Mouse (Mus musculus) bone marrow, adult 2 months (tissue): ENCODE data around the gene Bdnf. TPM values are rescaled to one million over a fixed set of nuclear protein-coding genes. Genes with fewer than 3 reads are reported as not detected.

Experiments used
- H3K27ac ChIP-seq: fragments of 200-500 bp; 2 replicates; pipeline ENCODE4 v1.5.1; 2012; ENCODE audit warnings: low read depth, mild to moderate bottlenecking, control low read depth, inconsistent platforms, low read length; ENCODE audit not compliant: control insufficient read depth, poor library complexity, insufficient read depth
- H3K4me1 ChIP-seq: fragments of 200-500 bp; 2 replicates; pipeline ENCODE4 v1.6.1; 2011; ENCODE audit warnings: low read length; ENCODE audit not compliant: control insufficient read depth, insufficient read depth
- H3K4me3 ChIP-seq: fragments of 200-500 bp; replicated peaks from 2 replicates; pipeline ENCODE3; 2011; ENCODE audit warnings: mild to moderate bottlenecking, low read depth, low read length, control low read depth; ENCODE audit not compliant: control insufficient read depth
- CTCF ChIP-seq: fragments of 200-500 bp; IDR thresholded peaks from 2 replicates; pipeline ENCODE4 v1.5.1; 2011; ENCODE audit warnings: low read length, control low read depth; ENCODE audit not compliant: control insufficient read depth, insufficient read depth
- POLR2A ChIP-seq: fragments of 200-500 bp; IDR thresholded peaks from 2 replicates; pipeline ENCODE4 v1.6.1; 2011; ENCODE audit warnings: low read depth, mild to moderate bottlenecking, control low read depth, low read length, borderline replicate concordance; ENCODE audit not compliant: control insufficient read depth
- WGBS: fragments of 180-500 bp; shearing (Covaris S2); methylation state at CpG from one replicate; pipeline ENCODE4 v1.1.7; 2018; 5-methylcytosine and 5-hydroxymethylcytosine counted together
- polyA plus RNA-seq: library from polyadenylated mRNA; stranded (reverse); fragments of >200 nt; gene quantifications from 2 replicates; pipeline ENCODE4 v1.2.4, GENCODE M21; 2011; ENCODE audit warnings: low replicate concordance; ENCODE audit not compliant: missing spikeins, insufficient read depth, insufficient read length

The Bdnf gene
- polyA plus RNA-seq, 1 experiment: 0.40 TPM

- TF ChIP-seq CTCF: no peak
- TF ChIP-seq POLR2A: no peak
- WGBS: 12% methylated on average over 8 of the region's 8 CpGs
- H3K27ac ChIP-seq: no peak overlapping the region
- no peak overlapping the region for H3K4me3 ChIP-seq
- H3K4me1 ChIP-seq: no peaks in the 10 kb centered on the region
Observed at GRCm38 (mm10) chr2:109678454-109678853, 4.0 kb downstream of the Bdnf start.

GRCm38 (mm10) chr2:109679446-109679845, 4.9 kb downstream of the Bdnf start:
- H3K4me3 ChIP-seq: no peak overlapping the region
- no peak for TF ChIP-seq CTCF
- TF ChIP-seq POLR2A: no peak
- H3K27ac ChIP-seq: no peak overlapping the region
- no peaks in the 10 kb centered on the region for H3K4me1 ChIP-seq
- 55% methylated on average over 2 of the region's 2 CpGs for WGBS

- H3K4me1 ChIP-seq: no peaks in the 10 kb centered on the region
- no peak overlapping the region for H3K4me3 ChIP-seq
- no peak for TF ChIP-seq POLR2A
- TF ChIP-seq CTCF: no peak
- 64% methylated on average over 1 of the region's 1 CpGs for WGBS
- H3K27ac ChIP-seq: no peak overlapping the region
Observed at GRCm38 (mm10) chr2:109681071-109681470, 6.6 kb downstream of the Bdnf start.

- Histone ChIP-seq H3K27ac (no peak overlapping the region), H3K4me1 (no peaks in the 10 kb centered on the region), H3K4me3 (no peak overlapping the region)
- WGBS: 58% methylated on average over 1 of the region's 1 CpGs
- TF ChIP-seq POLR2A: no peak
- TF ChIP-seq CTCF: no peak
Observed at GRCm38 (mm10) chr2:109688661-109689060, 14.2 kb downstream of the Bdnf start.

- Histone ChIP-seq H3K27ac (no peak overlapping the region), H3K4me1 (no peaks in the 10 kb centered on the region), H3K4me3 (no peak overlapping the region)
- no peak for TF ChIP-seq CTCF
- no peak for TF ChIP-seq POLR2A
- 9% methylated on average over 34 of the region's 34 CpGs for WGBS
Observed at GRCm38 (mm10) chr2:109692266-109693177, 18.0 kb downstream of the Bdnf start.

GRCm38 (mm10) chr2:109693178-109694115, 18.9 kb downstream of the Bdnf start:
- Histone ChIP-seq H3K27ac (no peak overlapping the region; the same call in 1 of the 2 replicates), H3K4me3 (no peak overlapping the region), H3K4me1 (no peaks in the 10 kb centered on the region)
- 3% methylated on average over 67 of the region's 67 CpGs for WGBS
- TF ChIP-seq POLR2A: no peak
- no peak for TF ChIP-seq CTCF

- Histone ChIP-seq H3K4me1 (no peaks in the 10 kb centered on the region), H3K27ac (no peak overlapping the region), H3K4me3 (no peak overlapping the region)
- WGBS: 3% methylated on average over 26 of the region's 26 CpGs
- TF ChIP-seq POLR2A (no peak), CTCF (no peak)
Observed at GRCm38 (mm10) chr2:109694116-109694837, 19.8 kb downstream of the Bdnf start.
